Mouse (Mus musculus) embryonic facial prominence, embryonic 13.5 days (tissue): ENCODE measurements at regions not wholly inside any gene's neighbourhood (a gene's known extent, or its start where the extent isn't known, plus 50 kb on each side); places are given as distances from the start of the nearest gene placed in this dataset.

Experiments used
- ATAC-seq: fragments of 200-750 bp; cut with Nextera tagmentation; 2 replicates; pipeline ENCODE4 v1.8.0; 2017; ENCODE audit warnings: low read depth; ENCODE audit not compliant: insufficient number of reproducible peaks, insufficient read depth, low FRiP score, low TSS enrichment
- H3K27ac ChIP-seq: fragments of 300-500 bp; sonication (generic); 2 replicates; pipeline ENCODE4 v1.5.1; 2015; ENCODE audit warnings: moderate library complexity, mild to moderate bottlenecking, inconsistent platforms
- H3K27me3 ChIP-seq: fragments of 300-500 bp; sonication (generic); 2 replicates; pipeline ENCODE4 v1.6.1; 2015; ENCODE audit warnings: mild to moderate bottlenecking, inconsistent platforms
- H3K36me3 ChIP-seq: fragments of 300-500 bp; sonication (generic); 2 replicates; pipeline ENCODE4 v1.6.1; 2015; ENCODE audit warnings: mild to moderate bottlenecking, inconsistent platforms
- H3K4me1 ChIP-seq: fragments of 300-500 bp; sonication (generic); 2 replicates; pipeline ENCODE4 v1.6.1; 2015; ENCODE audit warnings: inconsistent platforms
- H3K4me2 ChIP-seq: fragments of 300-500 bp; sonication (generic); 2 replicates; pipeline ENCODE4 v1.6.1; 2015; ENCODE audit warnings: moderate library complexity, mild to moderate bottlenecking, inconsistent platforms
- H3K4me3 ChIP-seq: fragments of 300-500 bp; sonication (generic); 2 replicates; pipeline ENCODE4 v1.5.1; 2015; ENCODE audit warnings: mild to moderate bottlenecking, inconsistent platforms
- H3K9ac ChIP-seq: fragments of 300-500 bp; sonication (generic); 2 replicates; pipeline ENCODE4 v1.6.1; 2015; ENCODE audit warnings: mild to moderate bottlenecking, inconsistent platforms
- H3K9me3 ChIP-seq: fragments of 300-500 bp; sonication (generic); 2 replicates; pipeline ENCODE4 v1.6.1; 2016; ENCODE audit warnings: inconsistent platforms
- WGBS: fragments of 180-500 bp; shearing (Covaris S2); methylation state at CpG from one replicate; pipeline ENCODE4 v1.1.7; 2015; ENCODE audit warnings: mixed read lengths; 5-methylcytosine and 5-hydroxymethylcytosine counted together

- Histone ChIP-seq H3K36me3 (no peaks in the 10 kb centered on the region), H3K4me2 (no peak overlapping the region), H3K4me3 (no peak overlapping the region), H3K9me3 (no peaks in the 10 kb centered on the region), H3K9ac (no peak overlapping the region), H3K27ac (no peak overlapping the region), H3K27me3 (no peaks in the 10 kb centered on the region), H3K4me1 (no peaks in the 10 kb centered on the region)
- 65% methylated on average over 6 of the region's 6 CpGs for WGBS
- ATAC-seq = no peak
Measured at GRCm38 (mm10) chr14:120721593-120722461, 189.2 kb upstream of the Ipo5 start.

DNA sequence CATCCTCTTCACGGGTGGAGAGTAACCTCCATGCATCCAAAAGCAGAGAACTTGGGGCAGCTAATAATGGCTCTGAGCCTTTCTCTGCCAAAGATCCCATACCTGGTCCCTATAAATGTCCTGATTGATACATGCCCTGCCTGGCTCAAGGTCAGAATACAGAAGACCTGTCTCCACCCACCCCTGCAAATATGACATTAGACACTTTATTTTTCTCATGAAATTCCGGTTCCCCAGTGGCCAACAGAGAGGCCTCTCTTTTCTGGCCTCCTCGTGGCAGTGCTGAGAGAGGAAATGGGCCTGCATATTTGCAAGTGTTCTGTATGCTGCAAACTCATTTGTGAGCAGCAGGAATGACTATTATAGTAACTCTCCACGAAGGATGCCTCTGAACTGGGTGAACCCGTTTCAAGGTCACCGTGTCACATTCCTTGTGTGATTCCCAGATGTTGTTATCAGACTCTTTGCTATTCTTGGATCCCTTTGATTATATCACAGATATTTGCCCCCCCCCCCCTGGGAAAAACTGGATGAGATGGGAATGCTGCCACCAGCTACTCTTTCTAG lies 188.4 kb upstream of the Ipo5 start:
- H3K27ac ChIP-seq = no peak overlapping the region
- no peaks in the 10 kb centered on the region for H3K9me3 ChIP-seq
- no peaks in the 10 kb centered on the region for H3K4me1 ChIP-seq
- no peak overlapping the region for H3K4me2 ChIP-seq
- H3K4me3 ChIP-seq = no peak overlapping the region
- WGBS = 58% methylated on average over 6 of the region's 6 CpGs
- no peaks in the 10 kb centered on the region for H3K36me3 ChIP-seq
- no peak for ATAC-seq
- no peaks in the 10 kb centered on the region for H3K27me3 ChIP-seq
- no peak overlapping the region for H3K9ac ChIP-seq

DNA sequence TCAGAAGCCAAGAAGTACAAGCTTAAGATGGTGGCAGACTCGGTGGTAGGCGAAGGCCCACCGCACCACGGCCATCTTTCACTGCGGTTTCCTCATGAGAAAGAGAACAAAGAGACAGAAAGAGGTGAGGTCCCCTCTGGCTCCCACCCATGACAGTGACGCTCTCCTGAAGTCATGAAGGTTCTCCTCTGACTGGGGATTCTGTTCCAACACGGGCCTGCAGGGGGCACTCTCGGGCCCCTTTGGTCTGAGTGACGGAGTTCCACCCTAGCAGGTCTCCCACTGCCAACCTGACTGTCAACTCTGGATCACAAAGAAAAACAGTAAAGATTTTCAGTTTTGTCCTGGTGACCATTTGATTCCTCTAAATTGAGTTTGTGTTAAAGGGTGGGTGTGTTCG lies 182.9 kb upstream of the Ipo5 start:
- no peak overlapping the region for H3K27ac ChIP-seq
- 86% methylated on average over 10 of the region's 10 CpGs for whole genome bisulfite sequencing
- H3K27me3 ChIP-seq = no peaks in the 10 kb centered on the region
- no peaks in the 10 kb centered on the region for H3K9me3 ChIP-seq
- no peaks in the 10 kb centered on the region for H3K36me3 ChIP-seq
- ATAC-seq = no peak
- peaks cover 6% of the 10 kb centered on the region; the same call in 1 of the 2 replicates for H3K4me1 ChIP-seq
- H3K4me2 ChIP-seq = no peak overlapping the region
- no peak overlapping the region for H3K4me3 ChIP-seq
- H3K9ac ChIP-seq = no peak overlapping the region

DNA sequence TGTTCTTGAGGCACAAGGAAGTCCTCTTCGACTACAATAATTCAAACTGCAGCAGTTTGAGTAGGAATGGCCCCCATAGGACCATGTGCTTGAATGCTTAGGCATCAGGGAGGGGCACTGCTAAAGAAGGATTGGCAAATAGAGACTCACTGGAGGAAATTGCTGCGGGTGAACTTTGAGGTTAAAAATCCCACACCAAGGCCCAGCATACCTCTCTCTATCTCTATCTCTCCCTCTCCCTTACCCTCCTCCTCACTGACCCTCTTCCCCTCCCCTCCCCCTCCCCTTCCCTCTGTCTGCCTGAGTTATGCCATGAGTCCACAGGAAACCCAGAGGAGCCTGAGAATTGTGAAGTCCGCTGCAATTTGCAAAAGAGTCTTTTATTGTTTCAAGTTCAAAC lies 180.8 kb upstream of the Ipo5 start:
- no peak overlapping the region for H3K4me3 ChIP-seq
- H3K27ac ChIP-seq = no peak overlapping the region
- WGBS = 40% methylated on average over 3 of the region's 3 CpGs
- H3K9ac ChIP-seq = no peak overlapping the region
- H3K27me3 ChIP-seq = no peaks in the 10 kb centered on the region
- no peaks in the 10 kb centered on the region for H3K36me3 ChIP-seq
- ATAC-seq = no peak
- H3K9me3 ChIP-seq = no peaks in the 10 kb centered on the region
- H3K4me2 ChIP-seq = no peak overlapping the region
- H3K4me1 ChIP-seq = peaks cover 6% of the 10 kb centered on the region; the same call in 1 of the 2 replicates

DNA sequence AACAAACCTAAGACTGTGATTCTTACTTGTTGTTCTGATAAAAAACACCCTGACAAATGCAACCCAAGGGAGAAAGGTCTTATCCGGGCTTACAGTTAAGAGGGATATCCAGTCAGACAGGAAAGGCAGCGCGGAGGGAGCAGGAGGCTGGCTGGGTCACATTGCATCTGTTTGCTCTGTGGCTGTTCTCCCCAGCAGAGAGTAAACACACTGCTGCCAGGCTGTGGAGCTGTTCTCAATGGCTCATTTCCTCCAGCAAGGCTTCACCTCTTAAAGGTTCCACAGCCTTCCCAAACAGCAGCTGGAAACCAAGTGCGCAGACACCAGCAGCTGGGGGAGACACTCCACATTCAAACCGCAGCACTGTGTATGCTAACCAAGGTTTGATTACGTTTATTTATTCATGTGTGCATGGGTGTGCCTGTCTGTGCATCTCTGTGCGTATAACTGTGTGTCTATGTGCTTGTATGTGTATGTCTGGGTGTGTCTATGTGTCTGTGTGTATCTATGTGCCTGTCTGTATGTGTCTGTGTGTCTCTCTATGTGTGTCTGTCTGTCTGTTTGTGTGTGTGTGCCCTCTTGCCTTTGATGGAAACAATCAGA lies 179.2 kb upstream of the Ipo5 start:
- Histone ChIP-seq H3K27ac (no peak overlapping the region), H3K27me3 (no peaks in the 10 kb centered on the region), H3K4me1 (peaks cover 6% of the 10 kb centered on the region; the same call in 1 of the 2 replicates), H3K4me2 (no peak overlapping the region), H3K9me3 (no peaks in the 10 kb centered on the region), H3K36me3 (no peaks in the 10 kb centered on the region), H3K9ac (no peak overlapping the region), H3K4me3 (no peak overlapping the region)
- WGBS = 63% methylated on average over 7 of the region's 7 CpGs
- ATAC-seq = no peak

DNA sequence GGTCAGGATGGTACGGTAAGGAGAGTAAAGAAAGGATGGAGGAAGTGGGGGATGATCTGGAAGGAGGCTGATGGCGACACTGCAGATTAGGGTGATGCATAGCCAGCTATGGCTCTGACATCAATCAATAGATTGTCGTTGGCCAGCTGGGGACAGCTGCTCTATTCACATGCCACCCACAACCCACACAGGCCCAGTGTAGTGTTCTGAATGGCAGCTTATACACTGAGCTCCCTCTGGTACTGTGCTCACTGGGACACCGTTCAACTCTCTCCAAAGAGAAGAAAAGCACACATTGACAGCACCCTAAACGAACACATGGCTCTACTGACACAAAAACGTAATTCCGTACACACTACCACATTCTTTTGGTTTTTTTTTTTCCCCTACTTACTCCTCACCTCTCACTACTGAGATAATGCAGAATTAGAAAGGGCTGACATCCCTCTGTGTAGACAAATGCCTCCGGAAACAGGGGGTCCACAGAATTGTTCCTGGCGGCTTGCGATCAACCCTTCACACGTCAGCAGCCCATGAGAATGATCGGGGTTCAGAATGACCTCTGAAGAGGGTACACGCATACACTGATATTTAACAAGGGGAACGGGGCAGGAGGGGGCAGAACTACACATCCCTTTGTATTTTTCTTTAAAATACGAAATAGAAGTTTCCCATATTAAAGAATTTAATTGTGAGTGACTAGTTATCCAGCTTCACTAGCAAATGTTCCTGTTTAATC lies 178.5 kb upstream of the Ipo5 start:
- ATAC-seq = no peak
- 85% methylated on average over 15 of the region's 15 CpGs for WGBS
- Histone ChIP-seq H3K36me3 (no peaks in the 10 kb centered on the region), H3K4me1 (peaks cover 6% of the 10 kb centered on the region; the same call in 1 of the 2 replicates), H3K9ac (no peak overlapping the region), H3K27ac (no peak overlapping the region), H3K27me3 (no peaks in the 10 kb centered on the region), H3K4me2 (no peak overlapping the region), H3K4me3 (no peak overlapping the region), H3K9me3 (no peaks in the 10 kb centered on the region)

GRCm38 (mm10) chr14:120741492-120742054 lies 169.5 kb upstream of the Ipo5 start:
- WGBS = 82% methylated on average over 5 of the region's 5 CpGs
- no peak for ATAC-seq
- no peak overlapping the region for H3K4me3 ChIP-seq

GRCm38 (mm10) chr14:120754011-120754410 lies 157.0 kb upstream of the Ipo5 start:
- no peaks in the 10 kb centered on the region for H3K27me3 ChIP-seq
- H3K4me3 ChIP-seq = no peak overlapping the region
- H3K4me2 ChIP-seq = no peak overlapping the region
- 65% methylated on average over 1 of the region's 1 CpGs for WGBS
- no peak overlapping the region for H3K9ac ChIP-seq
- peaks cover 21% of the 10 kb centered on the region for H3K4me1 ChIP-seq
- no peaks in the 10 kb centered on the region for H3K36me3 ChIP-seq
- ATAC-seq = no peak
- H3K9me3 ChIP-seq = no peaks in the 10 kb centered on the region
- no peak overlapping the region for H3K27ac ChIP-seq

More at GRCm38 (mm10) chr14:120741492-120742054, 169.5 kb upstream of the Ipo5 start:
- Histone ChIP-seq H3K9me3 (no peaks in the 10 kb centered on the region), H3K27ac (no peak overlapping the region), H3K27me3 (no peaks in the 10 kb centered on the region), H3K4me1 (no peaks in the 10 kb centered on the region), H3K36me3 (no peaks in the 10 kb centered on the region), H3K9ac (no peak overlapping the region), H3K4me2 (no peak overlapping the region)

DNA sequence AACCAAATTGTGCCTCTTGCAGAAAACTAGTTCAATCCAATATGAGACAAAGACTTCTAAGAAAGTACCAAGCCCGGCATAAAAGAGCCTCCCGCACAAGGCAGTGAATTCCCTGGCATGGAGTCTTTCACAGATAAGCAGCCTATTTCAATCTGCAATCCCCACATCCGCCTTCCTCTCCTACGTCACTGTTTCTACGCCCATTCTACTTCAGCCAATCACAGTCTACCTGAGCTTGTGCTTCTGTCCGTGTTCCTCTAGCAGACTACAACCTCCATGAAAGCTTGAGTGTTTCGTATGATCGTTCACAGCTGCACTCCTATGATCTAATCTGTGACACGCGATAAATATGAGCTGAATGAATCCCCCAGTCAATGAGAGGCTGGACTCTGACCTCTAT lies 155.6 kb upstream of the Ipo5 start:
- 75% methylated on average over 10 of the region's 10 CpGs for WGBS

DNA sequence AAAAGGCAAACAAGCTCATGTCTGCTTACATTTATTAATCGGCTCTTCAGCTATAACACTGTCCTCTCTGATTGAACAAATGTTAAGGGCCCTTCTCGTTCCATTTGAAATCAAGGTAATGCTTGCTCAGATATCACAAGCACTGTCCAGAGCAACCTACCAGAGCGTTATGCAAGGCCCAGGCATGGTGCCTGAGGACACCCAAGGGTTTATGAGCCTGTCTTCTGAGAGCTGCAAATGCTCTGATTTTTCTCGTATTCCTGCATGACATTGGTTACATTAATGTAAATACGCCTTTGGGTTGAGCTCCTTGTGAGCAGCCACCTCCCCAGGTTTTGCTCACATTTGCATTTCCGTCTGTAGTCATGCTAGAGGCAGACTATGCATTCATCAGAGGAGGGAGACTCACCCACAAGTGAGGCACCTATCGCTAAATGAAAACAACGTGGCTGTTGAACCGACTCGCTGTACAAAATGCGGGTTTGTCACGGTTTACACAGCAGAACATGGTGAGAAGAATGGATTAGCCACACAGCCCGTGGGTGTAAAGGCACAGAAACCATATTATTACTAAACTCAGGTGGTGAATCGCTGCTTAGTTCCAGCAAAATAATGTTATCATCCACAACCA lies 152.7 kb upstream of the Ipo5 start:
- Histone ChIP-seq H3K4me3 (no peak overlapping the region), H3K27ac (no peak overlapping the region), H3K27me3 (no peaks in the 10 kb centered on the region), H3K36me3 (no peaks in the 10 kb centered on the region), H3K9me3 (no peaks in the 10 kb centered on the region), H3K9ac (no peak overlapping the region), H3K4me2 (no peak overlapping the region), H3K4me1 (peaks cover 29% of the 10 kb centered on the region)
- peak; percentile 57; the same call in 1 of the 2 replicates for ATAC-seq
- 65% methylated on average over 14 of the region's 14 CpGs for WGBS

More for the DNA sequence above, 155.6 kb upstream of the Ipo5 start:
- no peak for ATAC-seq
- H3K4me1 ChIP-seq = peaks cover 27% of the 10 kb centered on the region
- H3K9ac ChIP-seq = no peak overlapping the region
- H3K9me3 ChIP-seq = no peaks in the 10 kb centered on the region
- no peaks in the 10 kb centered on the region for H3K36me3 ChIP-seq
- H3K4me3 ChIP-seq = no peak overlapping the region
- no peak overlapping the region for H3K27ac ChIP-seq
- no peaks in the 10 kb centered on the region for H3K27me3 ChIP-seq
- H3K4me2 ChIP-seq = no peak overlapping the region

DNA sequence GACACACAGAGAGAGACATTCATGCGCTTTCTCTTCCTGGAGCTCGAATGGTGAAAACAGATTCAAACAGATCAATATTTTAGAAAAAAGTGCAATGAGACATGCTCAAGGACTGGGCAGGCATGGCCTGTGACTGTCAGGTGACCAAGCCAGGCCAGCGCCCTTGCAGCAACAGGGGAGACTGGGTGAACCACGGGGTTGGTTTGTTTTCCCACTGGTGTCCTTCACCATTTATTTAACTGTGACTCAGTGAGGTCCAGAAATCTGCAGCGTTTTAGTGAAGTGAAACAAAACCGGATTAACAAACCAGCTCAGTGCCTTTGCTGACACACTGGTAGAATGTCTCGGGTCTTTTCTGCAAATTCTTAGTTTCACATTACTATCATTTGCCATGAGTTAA lies 148.9 kb upstream of the Ipo5 start:
- no peak overlapping the region for H3K9ac ChIP-seq
- no peak overlapping the region for H3K4me3 ChIP-seq
- no peak overlapping the region for H3K4me2 ChIP-seq
- WGBS = 70% methylated on average over 7 of the region's 7 CpGs
- no peaks in the 10 kb centered on the region for H3K27me3 ChIP-seq
- no peak for ATAC-seq
- peaks cover 19% of the 10 kb centered on the region; the same call in 1 of the 2 replicates for H3K4me1 ChIP-seq
- no peak overlapping the region for H3K27ac ChIP-seq
- no peaks in the 10 kb centered on the region for H3K9me3 ChIP-seq
- no peaks in the 10 kb centered on the region for H3K36me3 ChIP-seq
